Mouse (Mus musculus) heart, embryonic 16.5 days (tissue): ENCODE results near the gene Wap. TPM values are rescaled to one million over a fixed set of nuclear protein-coding genes. Genes with fewer than 3 reads are reported as not detected.

ENCODE experiments used
- ATAC-seq: fragments of 200-750 bp; cut with Nextera tagmentation; replicated peaks from 2 replicates; pipeline ENCODE4 v1.8.0; 2017; ENCODE audit warnings: moderate number of reproducible peaks; ENCODE audit not compliant: insufficient read depth, low FRiP score; ENCODE audit errors: extremely low read depth
- H3K27ac ChIP-seq: fragments of 300-500 bp; sonication (generic); 2 replicates; pipeline ENCODE4 v1.5.1; 2014; ENCODE audit warnings: mild to moderate bottlenecking, low read length, control low read depth, moderate library complexity
- H3K27me3 ChIP-seq: fragments of 300-500 bp; sonication (generic); 2 replicates; pipeline ENCODE4 v1.6.1; 2014; ENCODE audit warnings: low read length, mixed read lengths; ENCODE audit not compliant: control insufficient read depth, insufficient read depth
- H3K36me3 ChIP-seq: fragments of 300-500 bp; sonication (generic); 2 replicates; pipeline ENCODE4 v1.6.1; 2014; ENCODE audit not compliant: control insufficient read depth, insufficient read depth
- H3K4me1 ChIP-seq: fragments of 300-500 bp; sonication (generic); 2 replicates; pipeline ENCODE4 v1.6.1; 2014; ENCODE audit warnings: low read length, mixed read lengths; ENCODE audit not compliant: control insufficient read depth, insufficient read depth
- H3K4me2 ChIP-seq: fragments of 300-500 bp; sonication (generic); 2 replicates; pipeline ENCODE4 v1.6.1; 2014; ENCODE audit warnings: low read depth, mild to moderate bottlenecking, control low read depth, low read length
- H3K4me3 ChIP-seq: fragments of 300-500 bp; sonication (generic); 2 replicates; pipeline ENCODE4 v1.5.1; 2014; ENCODE audit warnings: mild to moderate bottlenecking, control low read depth, low read length
- H3K9ac ChIP-seq: fragments of 300-500 bp; sonication (generic); 2 replicates; pipeline ENCODE4 v1.6.1; 2014; ENCODE audit warnings: low read length, control low read depth
- H3K9me3 ChIP-seq: fragments of 300-500 bp; sonication (generic); replicated peaks from 2 replicates; pipeline ENCODE4 v1.6.1; 2016; ENCODE audit warnings: low read length; ENCODE audit not compliant: control insufficient read depth
- WGBS: fragments of 180-500 bp; shearing (Covaris S2); extraction: QIAGEN DNeasy Blood & Tissue Kit; methylation state at CpG from one replicate; pipeline ENCODE4 v1.1.7; 2014; 5-methylcytosine and 5-hydroxymethylcytosine counted together
- polyA plus RNA-seq: library from polyadenylated mRNA; unstranded; fragments of >200 nt; fragmentation: Nextera tagmentation; extraction: Ambion mirVana; gene quantifications from 2 replicates; pipeline ENCODE4 v1.2.1, GENCODE M21; 2015

Wap gene
- polyA plus RNA-seq, 1 experiment from 2014 or later, result not detected

DNA sequence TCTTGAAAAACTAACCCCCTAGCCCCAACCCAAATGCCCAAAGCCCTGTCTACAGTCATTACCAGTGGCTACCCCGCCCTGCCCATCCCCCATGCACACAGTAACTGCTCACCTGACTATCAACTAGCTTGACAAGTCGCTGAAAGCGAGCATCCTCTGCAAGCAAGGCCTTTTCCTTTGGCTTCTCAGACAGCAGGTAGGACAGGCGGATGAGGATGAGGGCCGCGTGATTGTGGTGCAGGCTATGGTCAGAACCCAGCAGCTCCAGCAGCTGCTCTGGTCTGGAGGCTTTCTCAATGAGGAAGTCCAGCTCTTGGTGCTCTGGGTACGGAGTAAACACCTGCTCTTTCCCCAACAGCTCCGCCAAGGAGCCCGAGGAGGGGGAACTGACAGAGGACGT, 14.7 kb downstream of the Wap start:
- Histone ChIP-seq H3K36me3 (peaks cover 49% of the 10 kb centered on the region), H3K9ac (no peak overlapping the region), H3K9me3 (no peaks in the 10 kb centered on the region), H3K4me3 (peak overlapping the region; percentile 76), H3K4me2 (peak overlapping the region; percentile 90), H3K4me1 (peaks cover 25% of the 10 kb centered on the region), H3K27me3 (no peaks in the 10 kb centered on the region), H3K27ac (no peak overlapping the region)
- WGBS, result 82% methylated on average over 10 of the region's 10 CpGs
- no peak for ATAC-seq

DNA sequence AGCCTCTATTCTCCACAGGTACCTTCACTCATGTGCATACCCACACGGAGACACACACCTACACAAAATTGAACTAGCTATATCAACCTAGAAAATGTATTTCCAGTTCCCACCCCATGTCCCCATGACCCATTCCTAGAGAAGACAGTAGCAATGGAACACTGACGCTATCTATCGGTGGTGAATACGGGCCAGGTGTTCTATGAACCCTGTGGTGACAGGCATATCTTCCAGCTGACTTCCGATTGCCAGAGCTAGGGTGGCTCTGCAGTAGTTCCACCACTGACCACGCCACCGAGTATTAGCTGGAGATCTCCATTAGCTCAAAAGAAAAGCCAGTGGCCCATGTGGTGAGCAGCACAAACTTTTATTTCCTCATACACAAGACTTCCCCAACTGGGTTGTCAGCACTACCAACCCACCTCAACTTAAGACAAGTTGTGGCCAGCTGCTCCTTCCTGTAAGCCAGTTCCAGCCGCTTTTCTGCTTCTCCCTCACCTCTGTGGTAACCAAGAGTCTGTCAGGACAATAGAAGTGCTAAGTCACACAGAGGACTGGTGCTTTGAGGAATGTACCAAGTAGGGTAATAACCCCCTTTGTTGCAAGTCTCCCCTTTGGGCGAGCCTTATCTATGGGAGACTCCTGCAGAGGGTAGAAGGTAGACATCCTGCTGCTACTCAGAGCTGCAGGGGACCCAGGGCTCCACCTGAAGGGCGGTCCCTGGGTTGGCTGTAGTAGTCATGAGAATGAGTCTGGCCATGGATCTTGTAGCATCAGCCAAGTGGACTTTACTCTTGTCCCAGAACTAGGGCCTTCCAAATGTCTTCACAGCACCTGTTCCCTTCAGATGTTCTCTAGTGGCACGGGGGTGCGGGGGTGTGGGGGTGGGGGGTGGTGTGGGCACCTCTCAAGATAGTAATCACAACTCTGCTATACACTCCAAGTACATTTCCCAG, 22.9 kb downstream of the Wap start:
- Histone ChIP-seq H3K36me3 (peaks cover 66% of the 10 kb centered on the region), H3K27ac (no peak overlapping the region), H3K9me3 (no peaks in the 10 kb centered on the region), H3K4me2 (no peak overlapping the region), H3K4me1 (no peaks in the 10 kb centered on the region), H3K4me3 (no peak overlapping the region), H3K9ac (no peak overlapping the region), H3K27me3 (no peaks in the 10 kb centered on the region)
- 0 out of 2 replicates have a peak, but pooled peaks have one; percentile 23 for ATAC-seq
- WGBS, result 76% methylated on average over 12 of the region's 12 CpGs

DNA sequence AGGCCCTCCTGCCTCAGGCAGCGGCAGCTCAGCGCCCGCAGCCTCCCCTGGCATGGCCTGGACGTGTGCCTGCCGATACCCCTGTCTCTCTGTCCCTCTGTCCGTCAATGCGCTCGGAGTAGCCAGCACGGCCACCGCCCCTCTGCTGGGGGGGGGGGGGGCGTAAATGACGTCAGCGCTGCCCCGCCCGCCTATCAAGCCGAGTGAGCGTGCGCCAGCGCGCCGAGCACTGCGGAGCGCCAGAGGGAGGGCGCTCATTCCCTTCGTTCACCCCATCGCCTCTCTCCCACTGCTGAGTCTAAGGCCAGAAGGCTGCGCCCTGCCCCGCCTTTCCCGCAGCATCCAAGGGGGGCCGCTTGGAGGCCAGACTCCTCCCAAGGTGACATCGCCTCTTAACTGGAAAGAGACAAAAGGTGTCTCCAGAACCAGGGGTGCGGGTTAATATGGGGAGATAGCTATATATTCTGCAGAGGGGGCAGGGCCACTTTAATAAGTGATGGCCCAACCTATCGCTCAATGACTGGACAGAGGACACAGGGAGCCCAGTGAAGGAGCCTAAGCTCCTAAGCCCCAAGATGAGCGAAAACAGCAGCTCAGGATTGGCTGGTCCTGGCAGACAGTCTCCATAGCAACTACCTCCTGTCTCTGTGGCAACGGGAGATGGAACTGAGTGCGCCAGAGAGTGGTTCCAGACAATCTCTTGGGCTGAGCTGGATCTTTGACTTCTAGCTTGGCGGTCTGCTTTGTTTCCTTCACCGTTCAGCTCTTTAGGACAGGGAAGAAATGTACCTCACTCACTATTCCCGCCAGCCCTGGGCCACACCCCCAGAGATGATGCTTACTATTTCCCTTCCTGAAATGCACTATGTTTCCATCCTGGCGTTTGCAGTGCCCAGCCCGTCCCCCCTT, 32.7 kb downstream of the Wap start, which contains the start of gene Nacad:
Gene Nacad, minus strand, starts transcription at position 563 of the 909 bp plus-strand sequence.
- H3K36me3 ChIP-seq, result peaks cover 1% of the 10 kb centered on the region; the same call in 1 of the 2 replicates
- WGBS, result 7% methylated on average over 36 of the region's 41 CpGs
- H3K9ac ChIP-seq, result peak within 1 kb of the TSS; percentile 63
- H3K27ac ChIP-seq, result no peak within 1 kb of the TSS
- H3K4me1 ChIP-seq, result peaks cover 21% of the 10 kb centered on the region
- 0 out of 2 replicates have a peak, but pooled peaks have one; percentile 20 for ATAC-seq
- H3K27me3 ChIP-seq, result peaks cover 41% of the 10 kb centered on the region
- peak within 1 kb of the TSS; percentile 72 for H3K4me2 ChIP-seq
- peak within 1 kb of the TSS; percentile 49 for H3K4me3 ChIP-seq
- H3K9me3 ChIP-seq, result no peaks in the 10 kb centered on the region

DNA sequence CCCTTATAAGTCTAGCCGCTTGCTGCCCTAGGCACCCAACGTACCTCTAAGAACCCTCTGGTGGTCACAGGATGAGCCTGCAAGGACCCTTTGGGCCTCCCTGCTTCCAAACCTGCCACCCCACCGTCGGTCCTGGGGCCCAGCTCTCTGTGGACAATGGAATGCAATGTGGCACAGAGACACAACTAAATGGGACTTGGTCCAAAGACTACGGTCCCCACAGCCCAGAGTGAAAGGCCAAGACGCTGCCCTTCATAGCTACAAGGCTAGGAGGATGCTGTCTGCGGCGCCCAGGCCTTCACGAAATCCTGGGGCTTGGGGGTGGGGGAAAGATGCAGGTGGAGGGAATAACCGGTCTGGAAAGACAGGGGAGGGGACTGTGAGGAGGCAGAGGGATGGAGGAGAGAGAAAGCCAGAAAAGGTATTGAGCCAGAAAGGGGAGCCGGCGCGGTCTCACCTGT, 33.4 kb downstream of the Wap start:
- H3K4me2 ChIP-seq, result peak overlapping the region; percentile 72
- no peak overlapping the region for H3K27ac ChIP-seq
- no peaks in the 10 kb centered on the region for H3K36me3 ChIP-seq
- peaks cover 21% of the 10 kb centered on the region for H3K4me1 ChIP-seq
- H3K9ac ChIP-seq, result peak overlapping the region; percentile 63
- WGBS, result 12% methylated on average over 13 of the region's 13 CpGs
- H3K27me3 ChIP-seq, result peaks cover 46% of the 10 kb centered on the region
- no peak for ATAC-seq
- H3K4me3 ChIP-seq, result peak overlapping the region; percentile 49
- no peaks in the 10 kb centered on the region for H3K9me3 ChIP-seq

DNA sequence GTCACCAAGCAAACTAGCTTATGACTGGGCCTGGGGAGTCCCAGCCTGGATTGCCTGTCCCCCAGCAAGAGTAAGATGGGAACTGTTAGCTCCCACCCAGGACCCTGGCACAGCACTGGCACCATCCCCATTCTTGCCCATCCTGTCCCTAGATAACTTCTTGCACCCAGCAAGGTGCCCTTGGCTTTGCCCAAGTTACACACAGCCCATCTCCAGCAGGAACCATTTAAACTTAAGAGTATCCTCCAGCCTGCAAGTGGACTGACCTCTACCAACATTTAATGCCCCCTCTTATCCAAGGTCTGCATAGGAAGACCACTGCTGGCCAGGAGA, 33.9 kb downstream of the Wap start:
- Histone ChIP-seq H3K4me2 (peak overlapping the region; percentile 39), H3K36me3 (no peaks in the 10 kb centered on the region), H3K4me1 (peaks cover 21% of the 10 kb centered on the region), H3K4me3 (no peak overlapping the region), H3K9me3 (no peaks in the 10 kb centered on the region), H3K9ac (no peak overlapping the region), H3K27ac (no peak overlapping the region), H3K27me3 (peaks cover 46% of the 10 kb centered on the region)
- ATAC-seq, result no peak

DNA sequence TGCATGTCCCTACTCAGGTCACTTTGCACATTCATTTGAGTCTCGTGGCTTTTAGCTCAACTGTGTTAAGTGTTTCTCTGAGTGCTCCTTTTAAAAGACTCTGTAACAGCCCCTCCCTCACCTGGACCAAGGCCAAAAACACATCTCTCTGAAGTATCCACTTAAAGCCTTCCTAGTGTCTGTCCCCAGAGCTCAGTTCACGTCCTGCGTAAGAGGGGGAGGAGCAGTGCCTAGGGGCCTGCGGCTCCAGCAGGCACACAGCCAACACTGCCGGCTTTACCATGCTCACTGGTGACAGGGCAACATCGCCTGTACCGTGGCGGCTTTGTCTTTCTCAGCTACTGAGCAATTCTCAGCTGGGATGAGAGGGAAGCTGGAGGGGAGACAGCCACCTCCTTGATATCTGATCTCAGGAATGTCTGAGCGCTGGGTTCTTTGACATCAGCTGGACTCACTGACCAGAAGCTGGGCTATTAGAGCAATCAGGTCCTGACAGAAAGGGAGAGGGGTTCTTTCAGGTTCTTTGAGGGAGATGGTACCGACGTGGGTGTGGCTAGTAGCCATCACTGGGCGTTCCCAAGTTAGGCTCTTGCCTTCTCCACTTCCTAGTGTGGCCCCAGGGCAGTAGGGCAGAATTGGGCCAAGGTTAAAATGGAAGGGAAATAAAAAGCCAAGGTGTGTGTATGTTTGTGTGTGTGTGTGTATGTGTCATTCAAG, 34.4 kb downstream of the Wap start:
- H3K4me2 ChIP-seq, result peak overlapping the region; percentile 39
- peak; percentile 84 for ATAC-seq
- no peak overlapping the region for H3K4me3 ChIP-seq
- no peaks in the 10 kb centered on the region for H3K9me3 ChIP-seq
- H3K9ac ChIP-seq, result no peak overlapping the region
- WGBS, result 14% methylated on average over 12 of the region's 12 CpGs
- H3K36me3 ChIP-seq, result no peaks in the 10 kb centered on the region
- H3K4me1 ChIP-seq, result peaks cover 25% of the 10 kb centered on the region
- H3K27ac ChIP-seq, result no peak overlapping the region
- H3K27me3 ChIP-seq, result peaks cover 46% of the 10 kb centered on the region

DNA sequence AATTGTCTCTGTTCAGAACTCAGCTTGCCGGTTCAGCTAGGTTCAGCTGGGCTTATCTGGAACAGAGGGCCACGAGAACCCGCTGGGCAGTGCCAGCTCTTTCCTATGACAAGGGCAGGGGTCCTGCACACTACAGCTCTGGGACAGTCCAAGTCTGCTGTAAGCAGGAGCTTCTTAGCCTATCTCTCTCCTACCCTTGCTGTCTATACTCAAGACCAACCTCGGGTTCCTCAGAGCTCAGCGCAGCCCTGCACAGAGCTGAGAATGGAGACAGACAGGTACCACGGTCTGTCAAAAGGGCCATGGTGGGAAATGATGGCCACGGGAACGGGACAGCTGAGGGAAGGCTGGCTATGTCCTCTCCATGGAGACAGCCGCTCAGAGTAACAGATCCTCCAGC, 35.2 kb downstream of the Wap start:
- ATAC-seq, result no peak
- Histone ChIP-seq H3K4me2 (no peak overlapping the region), H3K9me3 (no peaks in the 10 kb centered on the region), H3K36me3 (no peaks in the 10 kb centered on the region), H3K27me3 (peaks cover 46% of the 10 kb centered on the region), H3K4me1 (peaks cover 31% of the 10 kb centered on the region), H3K9ac (no peak overlapping the region), H3K27ac (no peak overlapping the region), H3K4me3 (no peak overlapping the region)
- WGBS, result 60% methylated on average over 9 of the region's 9 CpGs

DNA sequence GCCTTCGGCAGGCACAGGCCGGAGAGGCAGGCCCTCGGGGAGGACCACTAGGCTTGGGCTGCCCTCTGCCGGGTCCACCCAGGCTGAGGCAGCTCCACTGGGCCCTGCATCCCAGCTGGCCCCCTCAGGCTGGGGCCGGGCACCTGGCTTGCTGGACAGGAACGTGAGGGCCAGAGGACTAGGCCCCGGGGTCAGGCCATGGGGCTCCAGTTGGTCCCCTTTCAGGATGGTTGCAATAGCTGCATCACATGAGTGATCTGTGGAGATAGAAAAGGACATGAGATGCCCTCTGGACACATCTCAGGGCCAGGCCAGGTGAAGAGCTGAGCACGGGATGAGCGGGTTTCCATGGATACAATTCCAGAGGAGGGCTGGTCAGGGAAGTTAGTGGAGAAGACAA, 35.8 kb downstream of the Wap start:
- Histone ChIP-seq H3K4me1 (peaks cover 35% of the 10 kb centered on the region), H3K27ac (no peak overlapping the region), H3K4me2 (no peak overlapping the region), H3K4me3 (no peak overlapping the region), H3K9ac (no peak overlapping the region), H3K27me3 (peaks cover 46% of the 10 kb centered on the region), H3K9me3 (no peaks in the 10 kb centered on the region), H3K36me3 (no peaks in the 10 kb centered on the region)
- no peak for ATAC-seq
- 80% methylated on average over 9 of the region's 9 CpGs for WGBS
